Mouse (Mus musculus) right cerebral cortex, adult 2 months (tissue): ENCODE measurements at regions not wholly inside any gene's neighbourhood (a gene's known extent, or its start where the extent isn't known, plus 50 kb on each side); places are given as distances from the start of the nearest gene placed in this dataset.
A peak's percentile ranks its signal among the peaks of the same experiment; 100 is the strongest.

ENCODE experiments used
- DNase-seq, 2 experiments: peaks; one replicate each; pipeline ENCODE4 v3.0.0; 2021 to 2022; ENCODE audit warnings: low spot score in 2 of 2

- no peak for DNase-seq
Observed at GRCm38 (mm10) chr7:34587239-34587638, 69.3 kb downstream of the Kctd15 start.

GRCm38 (mm10) chr7:34585312-34585865 lies 71.1 kb downstream of the Kctd15 start:
- DNase-seq: no peak

- DNase-seq: no peak
Observed at GRCm38 (mm10) chr7:34584870-34585269, 71.7 kb downstream of the Kctd15 start.

GRCm38 (mm10) chr7:34580866-34581265 lies 75.7 kb downstream of the Kctd15 start:
- DNase-seq: no peak

GRCm38 (mm10) chr7:34571295-34571694 lies 85.2 kb downstream of the Kctd15 start:
- no peak for DNase-seq

- peak; percentile 30 to 34 for DNase-seq
Observed at GRCm38 (mm10) chr7:34570114-34571065, 86.1 kb downstream of the Kctd15 start.

GRCm38 (mm10) chr7:34569747-34570113 lies 86.8 kb downstream of the Kctd15 start:
- no peak for DNase-seq

GRCm38 (mm10) chr7:34567575-34567974 lies 89.0 kb downstream of the Kctd15 start:
- DNase-seq: no peak

GRCm38 (mm10) chr7:34562160-34562559 lies 94.4 kb downstream of the Kctd15 start:
- no peak for DNase-seq

- no peak for DNase-seq
Observed at GRCm38 (mm10) chr7:34558615-34559343, 97.8 kb downstream of the Kctd15 start.

GRCm38 (mm10) chr7:34555196-34555595 lies 101.3 kb downstream of the Kctd15 start:
- DNase-seq: no peak

GRCm38 (mm10) chr7:34546609-34547316 lies 109.8 kb downstream of the Kctd15 start:
- DNase-seq: no peak

GRCm38 (mm10) chr7:34545906-34546305 lies 110.6 kb downstream of the Kctd15 start:
- no peak for DNase-seq

- no peak for DNase-seq
Observed at GRCm38 (mm10) chr7:34541906-34542305, 114.6 kb downstream of the Kctd15 start.

GRCm38 (mm10) chr7:34541000-34541399 lies 115.5 kb downstream of the Kctd15 start:
- no peak for DNase-seq

- DNase-seq: no peak
Observed at GRCm38 (mm10) chr7:34539856-34540255, 116.7 kb downstream of the Kctd15 start.

- no peak for DNase-seq
Observed at GRCm38 (mm10) chr7:34538310-34539055, 118.0 kb downstream of the Kctd15 start.

GRCm38 (mm10) chr7:34537122-34537521 lies 119.4 kb downstream of the Kctd15 start:
- no peak for DNase-seq

GRCm38 (mm10) chr7:34534241-34534640 lies 122.3 kb downstream of the Kctd15 start:
- no peak for DNase-seq

- DNase-seq: no peak
Observed at GRCm38 (mm10) chr7:34531639-34532038, 124.9 kb downstream of the Kctd15 start.

GRCm38 (mm10) chr7:34507858-34508257 lies 114.7 kb upstream of the Lsm14a start:
- no peak for DNase-seq
